Mouse (Mus musculus): ENCODE data around the gene Rgs9. TPM values are rescaled to one million over a fixed set of nuclear protein-coding genes. Genes with fewer than 3 reads are reported as not detected.

Gene Rgs9
- total and polyA plus RNA-seq, 3 experiments, result 0.55 to 1.4 (median 1.2) TPM

GRCm38 (mm10) chr11:109187631-109188184 lies 110.2 kb downstream of the Rgs9 start:
- peaks cover 0 to under 1% of the 10 kb centered on the region in 2 experiments; a peak in 2 of 4 replicates for H3K4me1 ChIP-seq (ENCODE audit: control insufficient read depth in 1 of 2, insufficient read depth in 2 of 2)
- DNase-seq (ENCODE audit: extremely low read depth), result no peak
- no peaks in the 10 kb centered on the region for H3K27me3 ChIP-seq (replicated peaks)
- H3K27ac ChIP-seq (ENCODE audit: insufficient read depth, low read depth), result no peak overlapping the region
- H3K9ac ChIP-seq (ENCODE audit: insufficient read depth, low read depth), result no peak overlapping the region
- H3K4me2 ChIP-seq (ENCODE audit: insufficient read depth, low read depth, poor library complexity, severe bottlenecking), result no peak overlapping the region
- peaks cover 2% of the 10 kb centered on the region for H3K9me3 ChIP-seq (replicated peaks; ENCODE audit: low read length)
- dilution Hi-C loops (cut with MboI; ENCODE audit: extremely low pct_ligation_motif_present, extremely low pct_unique_long_range_greater_than_20kb, low sequenced_read_pairs) (no loop called here), in situ Hi-C loops (cut with MboI; ENCODE audit: low pct_ligation_motif_present, low pct_unique_long_range_greater_than_20kb, low sequenced_read_pairs) (loop anchor here (25.0 kb wide), 1 partner anchor 600 kb away; no protein-coding TSS in a partner anchor)
- H3K36me3 ChIP-seq (replicated peaks in 1 of 2; ENCODE audit: control insufficient read depth in 1 of 2, insufficient read depth in 1 of 2, low read length in 1 of 2), result no peaks in the 10 kb centered on the region
- TF ChIP-seq JUND (conservative IDR thresholded peaks at IDR 0.05; ENCODE audit: low read depth, low read length) (no peak), CTCF (conservative IDR thresholded peaks at IDR 0.05 in 1 of 2, IDR thresholded peaks at IDR 0.05 in 1 of 2; ENCODE audit: low read depth in 2 of 2, low read length in 2 of 2) (0 out of 4 replicates have a peak, but pooled peaks of 1 of the 2 experiments have one; percentile 7)
- H3K4me3 ChIP-seq (replicated peaks in 1 of 3; ENCODE audit: low read depth in 2 of 3, low read length in 2 of 3, poor library complexity in 1 of 3), result no peak overlapping the region
- H3K79me2 ChIP-seq (replicated peaks; ENCODE audit: control insufficient read depth, extremely low read depth, insufficient read depth, poor library complexity, severe bottlenecking), result no peaks in the 10 kb centered on the region

- Histone ChIP-seq H3K79me2 (replicated peaks; ENCODE audit: control insufficient read depth, extremely low read depth, insufficient read depth, poor library complexity, severe bottlenecking) (no peaks in the 10 kb centered on the region), H3K4me3 (replicated peaks in 1 of 3; ENCODE audit: low read depth in 2 of 3, low read length in 2 of 3, poor library complexity in 1 of 3) (no peak overlapping the region), H3K4me2 (ENCODE audit: insufficient read depth, low read depth, poor library complexity, severe bottlenecking) (no peak overlapping the region), H3K9me3 (replicated peaks; ENCODE audit: low read length) (peaks cover 2% of the 10 kb centered on the region), H3K36me3 (replicated peaks in 1 of 2; ENCODE audit: control insufficient read depth in 1 of 2, insufficient read depth in 1 of 2, low read length in 1 of 2) (no peaks in the 10 kb centered on the region), H3K4me1 (ENCODE audit: control insufficient read depth in 1 of 2, insufficient read depth in 2 of 2) (peaks cover 2 to 22% of the 10 kb centered on the region in 2 experiments; a peak in 2 of 4 replicates), H3K27me3 (replicated peaks) (no peaks in the 10 kb centered on the region), H3K9ac (ENCODE audit: insufficient read depth, low read depth) (no peak overlapping the region), H3K27ac (ENCODE audit: insufficient read depth, low read depth) (no peak overlapping the region)
- no peak for DNase-seq (ENCODE audit: extremely low read depth)
- dilution Hi-C loops (cut with MboI; ENCODE audit: extremely low pct_ligation_motif_present, extremely low pct_unique_long_range_greater_than_20kb, low sequenced_read_pairs) (no loop called here), in situ Hi-C loops (cut with MboI; ENCODE audit: low pct_ligation_motif_present, low pct_unique_long_range_greater_than_20kb, low sequenced_read_pairs) (loop anchor here (25.0 kb wide), 1 partner anchor 594 kb away; no protein-coding TSS in a partner anchor)
- TF ChIP-seq EP300 (IDR thresholded peaks at IDR 0.05; ENCODE audit: low read length), result no peak
These were observed 116.8 kb downstream of the Rgs9 start for GRCm38 (mm10) chr11:109181118-109181517.

- Histone ChIP-seq H3K9ac (ENCODE audit: insufficient read depth, low read depth) (no peak overlapping the region), H3K27ac (ENCODE audit: insufficient read depth, low read depth) (no peak overlapping the region), H3K36me3 (replicated peaks in 1 of 2; ENCODE audit: control insufficient read depth in 1 of 2, insufficient read depth in 1 of 2, low read length in 1 of 2) (no peaks in the 10 kb centered on the region), H3K27me3 (replicated peaks) (no peaks in the 10 kb centered on the region), H3K9me3 (replicated peaks; ENCODE audit: low read length) (peaks cover 2% of the 10 kb centered on the region), H3K79me2 (replicated peaks; ENCODE audit: control insufficient read depth, extremely low read depth, insufficient read depth, poor library complexity, severe bottlenecking) (no peaks in the 10 kb centered on the region), H3K4me3 (replicated peaks in 1 of 3; ENCODE audit: low read depth in 2 of 3, low read length in 2 of 3, poor library complexity in 1 of 3) (no peak overlapping the region), H3K4me2 (ENCODE audit: insufficient read depth, low read depth, poor library complexity, severe bottlenecking) (no peak overlapping the region), H3K4me1 (ENCODE audit: control insufficient read depth in 1 of 2, insufficient read depth in 2 of 2) (peaks cover 2 to 22% of the 10 kb centered on the region in 2 experiments; a peak in 2 of 4 replicates)
- no peak for DNase-seq (ENCODE audit: extremely low read depth)
- dilution Hi-C loops (cut with MboI; ENCODE audit: extremely low pct_ligation_motif_present, extremely low pct_unique_long_range_greater_than_20kb, low sequenced_read_pairs), result no loop called here
- in situ Hi-C loops (cut with MboI; ENCODE audit: low pct_ligation_motif_present, low pct_unique_long_range_greater_than_20kb, low sequenced_read_pairs), result loop anchor here (25.0 kb wide), 1 partner anchor 593 kb away; no protein-coding TSS in a partner anchor
- TF ChIP-seq SMC3 (IDR thresholded peaks at IDR 0.05; ENCODE audit: low read depth, low read length) (no peak), MAZ (IDR thresholded peaks at IDR 0.05; ENCODE audit: low read depth, low read length) (no peak), TBP (conservative IDR thresholded peaks at IDR 0.05; ENCODE audit: low read depth, low read length) (no peak), RAD21 (IDR thresholded peaks at IDR 0.05; ENCODE audit: low read depth, low read length) (no peak), JUN (IDR thresholded peaks at IDR 0.05; ENCODE audit: insufficient read depth, low read depth, low read length) (no peak), ZNF384 (IDR thresholded peaks at IDR 0.05; ENCODE audit: low read depth, low read length) (no peak), USF1 (IDR thresholded peaks at IDR 0.05; ENCODE audit: low read depth, low read length) (no peak), BHLHE40 (IDR thresholded peaks at IDR 0.05; ENCODE audit: low read depth, low read length) (no peak)
These were observed 117.6 kb downstream of the Rgs9 start for GRCm38 (mm10) chr11:109180290-109180689.

Measured in CH12.LX (cell line).